Mouse (Mus musculus) G1E-ER4 (cell line): ENCODE results near the gene Actl9. TPM values are rescaled to one million over a fixed set of nuclear protein-coding genes. Genes with fewer than 3 reads are reported as not detected.

Source experiments
- GATA1 ChIP-seq: IDR thresholded peaks from one replicate; pipeline ENCODE4 v1.8.0; 2012; ENCODE audit warnings: low read length, inconsistent platforms
- polyA plus RNA-seq: library from polyadenylated mRNA; stranded (reverse); fragments of >175 nt; gene quantifications from 2 replicates; pipeline ENCODE4 v1.2.3, GENCODE M21; 2012

The Actl9 gene
- polyA plus RNA-seq = not detected in 2 replicates

DNA sequence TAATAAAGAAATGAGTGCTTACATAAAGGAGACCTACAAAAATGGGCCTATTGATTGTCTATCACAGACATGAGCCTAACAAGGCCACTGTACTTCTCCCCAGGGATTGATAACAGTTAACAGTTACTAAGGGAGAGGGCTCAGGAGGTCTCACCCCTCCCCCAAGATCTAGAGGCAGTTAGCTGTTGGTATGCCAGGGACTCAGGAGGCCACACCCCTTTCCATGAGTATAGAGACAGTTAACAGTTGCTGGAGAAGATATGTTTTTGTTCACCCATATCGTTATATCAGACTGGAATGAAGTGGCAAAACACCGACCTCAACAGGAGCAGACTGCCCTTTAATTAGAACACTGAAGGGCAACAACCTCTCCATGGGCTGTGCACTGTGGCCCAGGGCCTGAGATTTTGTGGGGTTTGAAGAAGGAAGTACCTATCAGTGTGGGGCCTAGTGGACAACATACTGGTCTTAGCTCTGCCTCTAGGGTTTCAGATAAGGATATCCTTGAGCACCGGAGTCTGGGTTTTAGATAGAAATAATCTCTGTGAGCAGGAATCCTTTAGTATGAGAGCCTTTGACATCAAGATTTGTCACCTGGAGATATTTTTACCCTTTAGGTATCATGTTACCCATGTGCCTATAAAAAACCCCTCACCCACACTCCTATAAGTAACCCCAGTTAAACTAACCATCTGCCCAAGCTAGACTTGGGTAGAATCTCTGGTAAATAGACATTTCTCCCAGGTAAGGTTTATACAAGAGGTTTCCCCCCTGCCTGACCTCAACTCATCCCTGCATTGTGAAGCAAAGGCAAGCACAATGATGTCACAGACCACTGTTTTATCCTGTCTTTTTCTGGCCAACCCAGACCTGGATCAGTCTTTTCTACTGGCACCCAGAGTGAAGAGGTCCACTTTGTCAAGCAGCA, at the start of gene Actl9:
Gene Actl9 (plus strand): TSS at position 878 of the 928 bp plus-strand sequence.
- TF ChIP-seq GATA1 = peak; percentile 61

DNA sequence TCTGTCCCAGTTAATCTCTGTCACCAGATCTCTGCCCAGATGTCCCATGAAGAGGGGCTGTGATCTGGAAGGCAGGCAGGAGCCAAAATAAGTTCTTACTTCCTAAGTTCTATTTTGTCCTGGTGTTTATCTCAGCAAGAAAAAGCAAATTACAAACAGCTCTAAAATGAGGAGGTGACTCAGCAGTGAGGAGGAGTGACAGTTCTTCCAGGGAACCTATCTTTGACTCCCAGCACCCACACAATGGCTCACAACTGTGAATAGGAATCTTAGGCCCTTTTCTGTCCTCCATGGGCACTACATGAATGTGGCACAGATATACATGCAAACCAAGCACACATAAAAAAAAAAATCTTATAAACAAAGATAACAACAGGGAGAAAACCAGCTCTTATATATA, 47.0 kb upstream of the Actl9 start:
- TF ChIP-seq GATA1 = no peak

DNA sequence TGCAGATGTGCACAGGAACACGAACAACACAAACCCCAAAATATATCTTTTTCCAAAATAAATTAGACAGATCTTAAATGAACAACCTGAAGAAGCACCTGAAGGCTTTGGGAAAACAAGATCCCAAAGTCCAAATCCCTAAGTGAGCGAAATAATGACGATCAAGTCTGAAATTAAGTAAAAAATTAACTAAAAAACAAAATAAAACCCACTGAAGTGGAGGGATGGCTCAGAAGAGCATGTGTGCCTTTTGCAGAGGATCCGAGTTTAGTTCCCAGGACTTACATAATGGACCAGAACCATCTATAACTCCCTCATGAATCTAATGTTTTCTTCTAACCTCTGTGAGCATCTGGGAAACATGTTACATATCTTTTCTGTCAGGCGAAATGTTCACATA, 40.4 kb upstream of the Actl9 start:
- TF ChIP-seq GATA1 = no peak

DNA sequence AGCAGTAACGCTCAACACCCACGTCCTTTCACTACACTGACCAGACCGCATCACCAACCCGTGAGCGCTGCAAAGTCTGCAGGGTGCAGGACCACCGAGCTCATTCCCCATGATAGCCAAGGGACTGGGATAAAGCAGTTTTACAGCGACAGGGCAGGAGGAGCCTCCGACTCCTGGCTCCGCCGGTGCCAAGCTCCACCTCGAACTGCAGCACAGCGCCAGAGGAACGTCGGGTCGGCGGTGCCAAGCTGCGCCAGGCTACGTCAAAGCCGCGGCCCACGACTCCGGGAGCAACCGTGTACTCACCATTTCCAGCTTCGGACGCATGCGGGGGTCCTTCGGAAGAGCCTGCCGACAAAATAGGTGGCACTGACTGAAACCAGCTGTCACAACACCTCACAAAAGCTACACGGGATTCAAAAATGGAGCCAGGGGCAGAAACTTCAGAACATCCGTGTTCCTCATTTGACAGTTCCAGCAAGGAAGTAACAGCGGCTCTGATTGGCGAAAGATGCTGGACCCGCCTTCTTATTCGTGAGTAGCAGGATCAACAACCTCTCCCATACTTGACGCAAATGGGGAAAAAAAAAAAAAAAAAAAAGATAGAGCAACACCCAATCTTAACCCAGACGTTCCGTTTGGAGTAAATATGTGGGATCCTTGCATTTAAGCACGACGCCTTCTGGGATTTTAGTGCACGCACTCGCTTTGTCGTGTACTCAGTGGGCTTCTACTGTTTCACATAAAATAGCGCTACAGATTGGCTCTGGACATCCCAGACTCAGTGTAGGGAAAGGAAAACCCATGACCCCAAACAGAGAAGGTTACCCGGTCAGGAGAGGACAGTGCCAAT, 38.3 kb upstream of the Actl9 start, which contains the start of gene Zfp101:
Gene Zfp101 (minus strand): TSS at position 460 of the 853 bp plus-strand sequence.
- no peak for TF ChIP-seq GATA1

DNA sequence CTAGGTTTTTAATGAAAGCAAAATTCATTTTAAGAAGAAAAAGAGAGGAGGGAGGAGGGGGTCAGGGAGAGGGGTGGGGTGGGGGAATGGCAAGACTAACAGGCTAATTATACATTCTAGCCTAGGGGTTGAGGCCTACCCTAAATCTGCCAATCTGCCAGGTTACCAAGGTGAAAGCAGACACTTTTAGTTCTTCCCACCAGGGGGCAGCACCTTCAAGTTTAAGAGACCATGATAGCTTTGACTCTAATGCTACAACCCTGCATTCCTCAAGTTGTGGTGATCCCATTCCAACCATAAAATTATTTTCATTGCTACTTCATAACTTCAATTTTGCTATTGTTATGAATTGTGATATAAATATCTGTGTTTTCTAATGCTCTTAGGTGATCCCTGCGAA, 6.5 kb downstream of the Actl9 start:
- no peak for TF ChIP-seq GATA1

DNA sequence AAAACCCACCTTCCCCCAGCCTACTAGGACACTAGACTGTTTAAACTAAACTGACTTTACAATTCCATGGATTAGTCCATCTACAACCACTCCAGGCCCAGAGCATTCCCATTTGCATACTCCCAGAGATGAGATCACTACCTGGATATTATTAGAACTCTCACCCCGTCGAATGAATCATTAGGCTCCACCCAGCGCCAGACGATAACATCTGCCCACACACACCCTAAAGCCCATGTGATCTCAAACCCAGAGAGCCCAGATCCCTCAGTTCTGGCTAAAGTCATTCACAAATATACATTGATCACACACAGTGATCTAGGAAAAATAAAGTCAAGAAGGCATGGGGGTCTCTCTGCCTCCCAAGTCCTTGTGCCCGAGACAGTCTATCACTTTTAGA, 7.2 kb downstream of the Actl9 start:
- no peak for TF ChIP-seq GATA1

DNA sequence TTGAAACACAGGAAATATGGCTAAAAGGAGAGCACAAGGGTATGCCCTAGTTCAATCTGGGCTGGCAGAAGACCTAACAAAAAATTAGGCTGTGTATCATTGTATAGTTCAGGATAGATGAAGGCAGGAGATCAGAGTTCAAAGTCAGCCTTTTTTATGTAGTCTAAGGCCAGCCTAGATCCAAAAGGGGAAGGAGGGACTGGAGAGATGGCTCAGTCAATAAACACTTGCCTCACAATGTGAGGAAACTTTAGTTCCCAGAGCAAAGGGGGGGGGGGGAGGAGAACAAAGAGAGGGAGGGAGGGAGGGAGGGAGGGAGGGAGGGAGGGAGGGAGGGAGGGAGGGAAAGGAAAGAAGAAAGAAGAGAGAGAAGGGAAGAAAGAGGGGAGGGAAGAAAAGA, 8.5 kb downstream of the Actl9 start:
- no peak for TF ChIP-seq GATA1

DNA sequence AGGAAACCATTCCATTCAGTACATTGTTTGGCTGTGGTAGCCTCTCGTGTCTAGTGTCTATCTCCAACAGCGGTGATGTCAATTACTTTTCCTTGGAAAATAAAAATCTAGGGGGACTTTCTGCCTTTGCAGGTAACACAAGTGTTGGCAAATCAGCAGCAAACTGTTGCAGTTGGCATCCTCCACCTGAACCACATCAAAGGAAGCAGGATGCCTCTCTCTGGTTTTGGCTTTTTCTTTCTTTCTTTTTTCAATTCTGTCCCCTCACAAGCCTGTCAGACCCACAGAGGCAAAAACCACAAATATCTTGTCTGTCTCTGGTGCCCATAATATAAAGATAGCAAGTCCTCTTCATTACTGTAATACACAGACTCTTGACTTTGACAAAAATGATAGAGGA, 23.9 kb downstream of the Actl9 start:
- TF ChIP-seq GATA1 = no peak

DNA sequence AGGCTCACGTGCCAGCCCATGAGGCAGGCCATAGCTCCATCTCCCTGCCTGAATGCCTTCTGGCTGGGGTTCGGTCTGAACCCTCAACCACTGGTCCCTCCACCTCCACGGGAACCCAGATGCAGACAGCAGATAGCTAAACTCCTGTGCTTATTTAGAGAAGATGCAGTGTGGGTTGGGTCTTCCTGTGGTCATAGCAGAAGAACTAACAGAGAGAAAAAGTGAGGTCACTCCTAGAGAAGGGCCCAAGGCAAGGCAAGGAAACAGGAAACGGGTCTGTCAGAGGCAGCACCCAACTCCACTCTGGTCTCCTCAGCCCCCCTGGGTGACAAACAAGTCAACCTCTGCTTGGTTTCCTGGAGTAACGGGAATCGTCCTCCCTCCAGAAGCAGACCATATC, 38.5 kb downstream of the Actl9 start:
- no peak for TF ChIP-seq GATA1

Other genes starting within 250 kb of the Actl9 start
- not detected in 2 replicates for gene Olfr239, start 241.6 kb upstream of the Actl9 start, polyA plus RNA-seq
- not detected in 2 replicates for gene Olfr1564, start 211.2 kb upstream of the Actl9 start, polyA plus RNA-seq
- 0.19 and 0.38 TPM in 2 replicates for gene Zfp955a, start 177.8 kb upstream of the Actl9 start, polyA plus RNA-seq
- gene Olfr63, start 168.2 kb upstream of the Actl9 start, polyA plus RNA-seq = not detected in 2 replicates
- gene Zfp955b, start 143.4 kb upstream of the Actl9 start, polyA plus RNA-seq = 0.32 and 0.40 TPM in 2 replicates
- gene Zfp81, start 74.0 kb upstream of the Actl9 start, polyA plus RNA-seq = 0.26 and 0.33 TPM in 2 replicates
- gene Zfp101, start 38.3 kb upstream of the Actl9 start, polyA plus RNA-seq = 0.30 and 0.65 TPM in 2 replicates
- 0.02 TPM in 1 of 2 replicates, not detected in the other for gene Adamts10, start 91.3 kb downstream of the Actl9 start, polyA plus RNA-seq
- gene Myo1f, start 122.8 kb downstream of the Actl9 start, polyA plus RNA-seq = not detected in 2 replicates
- 134 and 140 TPM in 2 replicates for gene Zfp414, start 196.2 kb downstream of the Actl9 start, polyA plus RNA-seq
- not detected in 2 replicates for gene Pram1, start 205.2 kb downstream of the Actl9 start, polyA plus RNA-seq